Mouse (Mus musculus): ENCODE results near the gene Lpar6. TPM values are rescaled to one million over a fixed set of nuclear protein-coding genes. Genes with fewer than 3 reads are reported as not detected.

Lpar6 gene
- polyA plus RNA-seq, 1 experiment from 2014 or later, result 12.9 TPM

DNA sequence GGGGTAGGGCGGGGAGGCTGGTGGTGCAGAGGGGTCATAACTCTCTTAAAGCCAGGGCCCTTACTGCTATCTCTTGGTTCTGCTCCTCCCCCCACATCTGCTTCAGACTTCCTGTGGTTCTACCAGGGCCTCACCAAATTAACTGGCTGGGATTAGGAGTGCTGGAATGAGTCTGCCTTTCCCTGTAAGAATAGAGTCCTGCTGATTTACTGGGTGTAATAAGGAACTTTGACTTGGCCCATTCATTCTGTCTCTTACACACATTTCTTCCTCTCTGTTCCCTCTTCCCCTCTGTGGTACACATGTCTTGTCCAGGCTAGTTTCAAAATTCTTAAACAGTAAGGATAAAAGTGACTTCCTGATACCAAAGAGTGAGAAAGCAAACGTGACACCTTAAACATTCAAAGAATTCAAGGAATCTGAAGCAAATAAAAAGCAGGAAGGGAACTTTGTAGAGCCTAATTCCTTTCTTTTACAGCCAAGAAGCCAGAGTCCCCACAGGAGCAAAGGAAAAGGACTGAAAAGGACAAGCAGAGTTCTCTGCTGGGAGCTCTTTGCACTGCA is 3.1 kb upstream of the Lpar6 start:
- peak overlapping the region; percentile 56 for H3K27ac ChIP-seq
- no peak overlapping the region for H3K4me2 ChIP-seq (replicated peaks)
- H3K36me3 ChIP-seq, result no peaks in the 10 kb centered on the region
- 4% methylated on average over 2 of the region's 2 CpGs for WGBS
- H3K27me3 ChIP-seq, result no peaks in the 10 kb centered on the region
- no peak overlapping the region for H3K4me3 ChIP-seq
- H3K9me3 ChIP-seq (replicated peaks), result no peaks in the 10 kb centered on the region
- no peak overlapping the region for H3K9ac ChIP-seq
- ATAC-seq (ENCODE audit: low FRiP score), result no peak
- H3K4me1 ChIP-seq, result peaks cover 11% of the 10 kb centered on the region

DNA sequence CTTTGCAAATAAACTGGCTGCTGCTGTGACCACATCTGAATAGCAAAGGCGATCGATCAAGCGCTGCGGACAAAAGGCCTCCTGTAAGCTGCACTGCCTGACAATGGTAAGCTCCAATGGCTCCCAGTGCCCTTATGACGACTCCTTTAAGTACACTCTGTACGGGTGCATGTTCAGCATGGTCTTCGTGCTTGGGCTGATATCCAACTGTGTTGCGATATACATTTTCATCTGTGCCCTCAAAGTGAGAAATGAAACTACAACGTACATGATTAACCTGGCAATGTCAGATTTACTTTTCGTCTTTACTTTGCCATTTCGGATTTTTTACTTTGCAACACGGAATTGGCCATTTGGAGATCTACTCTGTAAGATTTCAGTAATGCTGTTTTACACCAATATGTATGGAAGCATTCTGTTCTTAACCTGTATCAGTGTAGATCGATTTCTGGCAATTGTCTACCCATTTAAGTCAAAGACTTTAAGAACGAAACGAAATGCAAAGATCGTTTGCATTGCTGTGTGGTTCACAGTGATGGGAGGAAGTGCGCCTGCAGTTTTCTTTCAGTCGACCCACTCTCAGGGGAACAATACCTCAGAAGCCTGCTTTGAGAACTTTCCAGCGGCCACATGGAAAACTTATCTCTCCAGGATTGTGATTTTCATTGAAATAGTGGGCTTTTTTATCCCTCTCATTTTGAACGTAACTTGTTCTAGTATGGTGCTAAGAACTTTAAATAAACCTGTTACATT is 979 bp downstream of the Lpar6 start:
- peaks cover 8% of the 10 kb centered on the region for H3K4me1 ChIP-seq
- peak overlapping the region; percentile 50 for H3K4me2 ChIP-seq (replicated peaks)
- peak overlapping the region; percentile 66 for H3K9ac ChIP-seq
- peak overlapping the region; percentile 92 for H3K27ac ChIP-seq
- H3K4me3 ChIP-seq, result peak overlapping the region; percentile 48
- under 1% methylated on average over 20 of the region's 20 CpGs for whole genome bisulfite sequencing
- no peaks in the 10 kb centered on the region for H3K27me3 ChIP-seq
- ATAC-seq (ENCODE audit: low FRiP score), result peak; percentile 92
- no peaks in the 10 kb centered on the region for H3K9me3 ChIP-seq (replicated peaks)
- 0 out of 2 replicates have a peak, but pooled peaks cover 5% of the 10 kb centered on the region for H3K36me3 ChIP-seq

DNA sequence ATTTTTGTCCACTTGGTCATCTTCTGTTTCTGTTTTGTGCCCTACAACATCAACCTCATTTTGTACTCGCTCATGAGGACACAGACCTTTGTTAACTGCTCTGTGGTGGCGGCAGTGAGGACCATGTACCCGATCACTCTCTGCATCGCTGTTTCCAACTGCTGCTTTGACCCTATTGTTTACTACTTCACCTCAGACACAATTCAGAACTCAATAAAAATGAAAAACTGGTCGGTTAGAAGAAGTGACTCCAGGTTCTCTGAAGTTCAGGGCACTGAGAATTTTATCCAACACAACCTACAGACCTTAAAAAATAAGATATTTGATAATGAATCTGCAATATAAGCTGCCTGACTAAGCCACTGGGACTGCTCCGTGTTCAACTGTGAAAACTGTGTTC is 1.6 kb downstream of the Lpar6 start:
- Histone ChIP-seq H3K9me3 (replicated peaks) (no peaks in the 10 kb centered on the region), H3K27ac (peak overlapping the region; percentile 92), H3K4me1 (peaks cover 6% of the 10 kb centered on the region), H3K4me2 (replicated peaks) (peak overlapping the region; percentile 50), H3K4me3 (peak overlapping the region; percentile 48), H3K27me3 (no peaks in the 10 kb centered on the region), H3K36me3 (0 out of 2 replicates have a peak, but pooled peaks cover 5% of the 10 kb centered on the region), H3K9ac (peak overlapping the region; percentile 66)
- WGBS, result under 1% methylated on average over 6 of the region's 6 CpGs
- peak; percentile 65; the same call in 1 of the 2 replicates for ATAC-seq (ENCODE audit: low FRiP score)

DNA sequence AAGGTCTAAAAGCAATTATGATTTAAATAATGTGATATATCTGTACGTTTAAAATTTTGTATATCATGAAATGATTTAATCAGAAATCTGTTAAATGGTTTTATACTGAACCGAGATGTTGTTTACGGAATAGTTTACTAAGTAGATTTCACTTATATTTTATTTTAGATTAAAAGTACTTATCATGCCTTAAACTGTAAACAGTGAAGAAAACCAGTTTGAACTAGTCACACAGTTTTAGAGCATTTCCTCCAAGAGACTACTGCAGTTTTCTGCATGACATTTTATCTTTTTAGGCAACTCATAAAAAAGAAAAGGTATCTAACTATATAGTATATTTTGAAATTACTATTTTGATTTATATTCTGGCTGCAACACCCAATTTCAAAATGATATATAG is 2.2 kb downstream of the Lpar6 start:
- H3K27me3 ChIP-seq, result no peaks in the 10 kb centered on the region
- peak overlapping the region; percentile 50 for H3K4me2 ChIP-seq (replicated peaks)
- H3K36me3 ChIP-seq, result 0 out of 2 replicates have a peak, but pooled peaks cover 5% of the 10 kb centered on the region
- no peak overlapping the region for H3K4me3 ChIP-seq
- ATAC-seq (ENCODE audit: low FRiP score), result no peak
- peaks cover 3% of the 10 kb centered on the region; the same call in 1 of the 2 replicates for H3K4me1 ChIP-seq
- H3K9me3 ChIP-seq (replicated peaks), result no peaks in the 10 kb centered on the region
- no peak overlapping the region for H3K27ac ChIP-seq
- H3K9ac ChIP-seq, result no peak overlapping the region
- WGBS, result 46% methylated on average over 3 of the region's 3 CpGs

GRCm38 (mm10) chr14:73244061-73244597 is 6.4 kb downstream of the Lpar6 start:
- Histone ChIP-seq H3K9ac (no peak overlapping the region), H3K27me3 (no peaks in the 10 kb centered on the region), H3K4me1 (no peaks in the 10 kb centered on the region), H3K36me3 (0 out of 2 replicates have a peak, but pooled peaks cover 5% of the 10 kb centered on the region), H3K4me3 (no peak overlapping the region), H3K9me3 (replicated peaks) (no peaks in the 10 kb centered on the region), H3K27ac (no peak overlapping the region), H3K4me2 (replicated peaks) (no peak overlapping the region)
- ATAC-seq (ENCODE audit: low FRiP score), result no peak
- WGBS, result 94% methylated on average over 2 of the region's 2 CpGs

GRCm38 (mm10) chr14:73250056-73250455 is 12.4 kb downstream of the Lpar6 start:
- no peaks in the 10 kb centered on the region for H3K27me3 ChIP-seq
- no peak overlapping the region for H3K27ac ChIP-seq
- H3K9me3 ChIP-seq (replicated peaks), result no peaks in the 10 kb centered on the region
- ATAC-seq (ENCODE audit: low FRiP score), result no peak
- H3K4me3 ChIP-seq, result no peak overlapping the region
- H3K4me2 ChIP-seq (replicated peaks), result no peak overlapping the region
- no peaks in the 10 kb centered on the region for H3K36me3 ChIP-seq
- peaks cover 5% of the 10 kb centered on the region; the same call in 1 of the 2 replicates for H3K4me1 ChIP-seq
- WGBS, result 98% methylated on average over 2 of the region's 2 CpGs
- H3K9ac ChIP-seq, result no peak overlapping the region

GRCm38 (mm10) chr14:73252276-73252675 is 14.6 kb downstream of the Lpar6 start:
- Histone ChIP-seq H3K4me3 (no peak overlapping the region), H3K9me3 (replicated peaks) (no peaks in the 10 kb centered on the region), H3K4me1 (peaks cover 5% of the 10 kb centered on the region; the same call in 1 of the 2 replicates), H3K9ac (no peak overlapping the region), H3K4me2 (replicated peaks) (no peak overlapping the region), H3K36me3 (no peaks in the 10 kb centered on the region), H3K27me3 (no peaks in the 10 kb centered on the region), H3K27ac (no peak overlapping the region)
- 29% methylated on average over 2 of the region's 2 CpGs for WGBS
- no peak for ATAC-seq (ENCODE audit: low FRiP score)

DNA sequence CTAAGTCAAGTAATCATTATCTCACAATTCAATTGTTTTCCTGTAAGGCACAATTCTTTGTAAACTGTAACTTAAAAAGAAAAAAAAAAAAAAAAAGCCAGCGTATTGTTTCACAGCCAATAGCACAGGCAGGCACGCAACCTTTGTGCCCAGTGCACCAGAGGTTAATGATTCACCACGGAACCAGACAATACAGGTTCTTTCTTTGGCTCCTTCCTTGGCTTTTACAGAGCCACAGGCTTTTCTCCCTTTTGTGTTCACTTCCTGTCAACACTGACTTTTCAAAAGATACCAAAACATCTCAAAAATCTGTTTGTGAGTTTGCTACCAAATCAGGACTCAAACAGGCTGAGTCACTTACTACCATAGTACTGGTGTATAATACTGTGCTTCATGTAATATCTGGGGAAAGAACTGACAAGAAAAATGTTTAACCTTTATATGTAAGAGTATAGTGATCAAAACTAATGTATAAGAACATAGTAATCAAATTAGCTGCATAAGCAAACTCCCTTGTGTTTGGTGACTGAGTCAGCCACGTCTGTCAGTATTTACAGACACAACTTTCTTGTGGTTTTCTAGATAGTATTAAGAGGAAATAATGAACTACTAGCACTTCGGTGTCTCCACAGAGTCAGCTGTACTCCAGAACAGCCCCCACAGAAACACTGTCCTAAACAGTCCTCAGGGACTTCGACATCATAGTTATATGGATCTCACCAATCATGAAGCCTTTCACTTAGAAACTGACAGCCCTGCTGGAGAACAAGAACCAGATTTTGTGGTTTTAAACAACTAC is 16.0 kb downstream of the Lpar6 start:
- Histone ChIP-seq H3K4me3 (no peak overlapping the region), H3K4me1 (peaks cover 5% of the 10 kb centered on the region; the same call in 1 of the 2 replicates), H3K9me3 (replicated peaks) (no peaks in the 10 kb centered on the region), H3K27me3 (no peaks in the 10 kb centered on the region), H3K4me2 (replicated peaks) (no peak overlapping the region), H3K36me3 (no peaks in the 10 kb centered on the region), H3K27ac (no peak overlapping the region), H3K9ac (no peak overlapping the region)
- no peak for ATAC-seq (ENCODE audit: low FRiP score)
- 34% methylated on average over 6 of the region's 6 CpGs for WGBS

DNA sequence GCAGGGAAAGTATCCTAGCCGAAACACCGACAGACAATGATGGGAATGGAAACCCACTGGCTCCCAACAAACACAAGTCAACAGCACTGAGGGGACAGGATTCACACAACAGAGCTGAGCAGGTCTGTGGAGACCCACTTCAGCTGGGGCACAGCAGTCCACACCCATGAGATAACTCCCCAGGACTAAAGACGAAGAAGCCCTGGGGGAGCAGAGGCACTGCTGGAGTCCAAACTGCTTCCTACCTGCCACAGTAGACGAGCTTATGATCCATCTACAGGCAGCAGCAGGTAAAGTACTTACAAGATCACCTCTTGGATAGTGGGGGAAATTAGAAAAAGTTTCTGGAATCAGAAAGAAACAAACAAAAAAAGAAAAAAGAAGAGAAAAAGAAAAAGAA is 16.7 kb downstream of the Lpar6 start:
- Histone ChIP-seq H3K4me2 (replicated peaks) (no peak overlapping the region), H3K4me3 (no peak overlapping the region), H3K27ac (no peak overlapping the region), H3K27me3 (no peaks in the 10 kb centered on the region), H3K36me3 (no peaks in the 10 kb centered on the region), H3K9ac (no peak overlapping the region), H3K9me3 (replicated peaks) (no peaks in the 10 kb centered on the region), H3K4me1 (peaks cover 5% of the 10 kb centered on the region; the same call in 1 of the 2 replicates)
- 54% methylated on average over 4 of the region's 4 CpGs for WGBS
- ATAC-seq (ENCODE audit: low FRiP score), result no peak

DNA sequence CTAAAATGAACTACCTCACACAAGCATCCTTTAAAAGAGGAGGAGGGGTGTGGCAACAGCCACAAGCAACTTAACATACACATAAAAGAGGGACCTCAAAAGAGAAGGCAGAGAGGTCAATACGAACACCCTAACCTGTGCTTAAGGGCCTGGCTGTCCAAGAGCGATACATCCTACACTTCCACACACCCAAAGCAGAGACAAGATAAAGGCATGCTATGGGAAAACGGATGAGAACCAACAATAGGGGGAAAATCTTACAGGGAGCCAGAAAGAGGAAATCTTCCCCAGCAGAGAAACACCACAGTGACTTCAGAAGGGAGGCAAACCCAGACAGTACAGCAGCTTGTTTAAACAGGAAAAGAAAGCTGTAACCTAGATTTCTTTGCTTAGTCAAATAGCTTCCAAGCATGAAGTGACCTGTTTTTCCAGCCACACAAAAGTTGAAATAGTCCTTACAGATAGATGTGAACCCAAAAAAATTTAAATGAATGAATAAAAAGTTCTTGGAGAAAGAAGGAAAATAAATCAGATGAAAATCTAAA is 17.8 kb downstream of the Lpar6 start:
- H3K4me2 ChIP-seq (replicated peaks), result no peak overlapping the region
- no peak overlapping the region for H3K9ac ChIP-seq
- H3K9me3 ChIP-seq (replicated peaks), result no peaks in the 10 kb centered on the region
- WGBS, result 55% methylated on average over 3 of the region's 3 CpGs
- ATAC-seq (ENCODE audit: low FRiP score), result no peak
- H3K36me3 ChIP-seq, result no peaks in the 10 kb centered on the region
- H3K4me3 ChIP-seq, result no peak overlapping the region
- H3K4me1 ChIP-seq, result peaks cover 5% of the 10 kb centered on the region; the same call in 1 of the 2 replicates
- H3K27me3 ChIP-seq, result no peaks in the 10 kb centered on the region
- H3K27ac ChIP-seq, result no peak overlapping the region

GRCm38 (mm10) chr14:73257348-73257747 is 19.7 kb downstream of the Lpar6 start:
- peaks cover 5% of the 10 kb centered on the region; the same call in 1 of the 2 replicates for H3K4me1 ChIP-seq
- no peak overlapping the region for H3K27ac ChIP-seq
- no peaks in the 10 kb centered on the region for H3K9me3 ChIP-seq (replicated peaks)
- H3K36me3 ChIP-seq, result peaks cover 4% of the 10 kb centered on the region
- H3K4me2 ChIP-seq (replicated peaks), result no peak overlapping the region
- WGBS, result 83% methylated on average over 7 of the region's 7 CpGs
- H3K4me3 ChIP-seq, result no peak overlapping the region
- H3K27me3 ChIP-seq, result no peaks in the 10 kb centered on the region
- ATAC-seq (ENCODE audit: low FRiP score), result no peak
- no peak overlapping the region for H3K9ac ChIP-seq

DNA sequence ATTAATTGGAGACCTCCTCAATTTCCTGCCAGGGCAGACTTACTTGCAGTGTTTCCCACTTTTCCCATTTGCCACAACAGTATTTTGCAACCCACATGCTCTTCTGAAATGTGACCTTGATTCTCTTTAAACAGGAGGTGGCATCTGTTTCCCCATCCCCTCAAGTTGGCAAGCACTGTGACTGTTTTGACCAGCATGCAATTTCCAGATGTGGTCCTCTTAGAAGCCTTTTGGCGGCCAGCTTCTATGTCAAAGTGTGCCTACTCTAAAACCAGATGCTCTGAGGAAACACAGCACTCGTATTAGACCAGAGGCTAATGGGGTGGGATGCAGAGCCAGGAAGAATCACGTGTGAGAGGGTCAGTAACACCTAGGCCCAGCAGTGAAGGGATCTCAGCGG is 20.5 kb downstream of the Lpar6 start:
- Histone ChIP-seq H3K27ac (no peak overlapping the region), H3K9ac (no peak overlapping the region), H3K36me3 (peaks cover 11% of the 10 kb centered on the region), H3K4me1 (peaks cover 2% of the 10 kb centered on the region; the same call in 1 of the 2 replicates), H3K4me2 (replicated peaks) (no peak overlapping the region), H3K27me3 (no peaks in the 10 kb centered on the region), H3K9me3 (replicated peaks) (no peaks in the 10 kb centered on the region), H3K4me3 (no peak overlapping the region)
- WGBS, result 58% methylated on average over 4 of the region's 4 CpGs
- no peak for ATAC-seq (ENCODE audit: low FRiP score)
